22 mouse cellular contexts compared by ENCODE assay signal in genomic region chr7:16110158-16110557, GRCm38 (mm10). TPM values are rescaled to one million over a fixed set of nuclear protein-coding genes. Genes with fewer than 3 reads are reported as not detected.
DNase-seq lines count a peak whose midpoint lies in the region; ATAC-seq and TF ChIP-seq lines count a peak whose summit lies in the region.
"Had no signal": no experiment of that assay in that cellular context is flagged by ENCODE, and none has a peak within 500 bp of the region (broad histone marks: within the 10 kb centered on the region; RNA-seq: fewer than 3 reads in every experiment).

No protein-coding gene starts in this region.

- no peaks in the 10 kb centered on the region for H3K27me3 ChIP-seq in G1E (ENCODE audit: insufficient read depth, low read length)
- H3K27me3 ChIP-seq: embryonic facial prominence, embryonic 15.5 days; intestine, embryonic 15.5 days had no signal

- peaks cover 100% of the 10 kb centered on the region for H3K36me3 ChIP-seq in G1E (replicated peaks)

- no peak for ATAC-seq in G1E (ENCODE audit: extremely low read depth, insufficient number of reproducible peaks, low FRiP score, poor library complexity, severe bottlenecking)
- ATAC-seq: forebrain, embryonic 14.5 days; intestine, embryonic 15.5 days had no signal

- H3K4me3 ChIP-seq in G1E (ENCODE audit: low read depth, low read length) = peak overlapping the region; percentile 22; the same call in 1 of the 2 replicates
- H3K4me3 ChIP-seq: embryonic facial prominence, embryonic 15.5 days; erythroblast, embryonic 14.5 days; forebrain, embryonic 10.5 days; heart, embryonic 10.5 days; intestine, embryonic 15.5 days had no signal

- H3K9me3 ChIP-seq in G1E (replicated peaks) = no peaks in the 10 kb centered on the region
- H3K9me3 ChIP-seq: embryonic facial prominence, embryonic 15.5 days; forebrain, embryonic 10.5 days; heart, embryonic 10.5 days; intestine, embryonic 15.5 days had no signal

- H3K4me1 ChIP-seq in G1E (ENCODE audit: insufficient read depth, low read depth, low read length) = peaks cover 50% of the 10 kb centered on the region
- H3K4me1 ChIP-seq: embryonic facial prominence, embryonic 15.5 days; forebrain, embryonic 10.5 days; heart, embryonic 10.5 days; intestine, embryonic 15.5 days had no signal

- DNase-seq in cerebellum, postnatal 14 days = peak; percentile 28 to 33
- no peak for DNase-seq in cerebellum, adult 11 months
- DNase-seq in layer of hippocampus, adult 11-12 months (ENCODE audit: low spot score) = peak; percentile 43
- no peak for DNase-seq in layer of hippocampus, adult 9-10 months (ENCODE audit: low spot score)
- DNase-seq in G1E (ENCODE audit: low spot score) = no peak
- DNase-seq in brain, adult 2 months (ENCODE audit: low read depth, low spot score) = peak; percentile 76
- no peak for DNase-seq in testis, postnatal 10 days (ENCODE audit: low spot score)
- DNase-seq: adrenal gland, postnatal 10 days; embryo, embryonic 11 days; heart, adult 18-20 months; heart, postnatal 10 days; heart, postnatal 4 days; kidney, adult 18-20 months had no signal

- no peak for TF ChIP-seq CTCF in G1E (IDR thresholded peaks at IDR 0.05; ENCODE audit: low read depth, low read length)

RNA-seq across cellular contexts. Expression of gene Kptn, which starts 9.5 kb away (rescaled TPM):
- total RNA-seq in G1E (2014; fragmentation: Nextera tagmentation) (8.8 and 12.6 TPM in 2 replicates), G1E (2017) (15.0 and 18.7 TPM in 2 replicates)
- polyA plus RNA-seq in G1E (2012) = 24.5 and 29.4 TPM in 2 replicates

RNA-seq across cellular contexts. Expression of gene Napa, which starts 11.9 kb away (rescaled TPM):
- total RNA-seq in G1E (2014; fragmentation: Nextera tagmentation) = 116 and 156 TPM in 2 replicates
- total RNA-seq in G1E (2017) = 73.6 and 86.9 TPM in 2 replicates
- polyA plus RNA-seq in G1E (2012) = 137 and 159 TPM in 2 replicates

RNA-seq across cellular contexts. Expression of gene Slc8a2, which starts 19.5 kb away (rescaled TPM):
- total RNA-seq in G1E (2014; fragmentation: Nextera tagmentation) = 0.15 and 0.23 TPM in 2 replicates
- under 0.01 and 0.05 TPM in 2 replicates for total RNA-seq in G1E (2017)
- 0.03 TPM in 1 of 2 replicates, not detected in the other for polyA plus RNA-seq in G1E (2012)
- polyA plus RNA-seq: erythroblast, embryonic 14.5 days had no signal

RNA-seq across cellular contexts. Expression of gene Zfp541, which starts 48.5 kb away (rescaled TPM):
- total RNA-seq in G1E (2014; fragmentation: Nextera tagmentation) (not detected in 2 replicates), G1E (2017) (under 0.01 TPM in 1 of 2 replicates, not detected in the other)
- polyA plus RNA-seq in G1E (2012) = not detected in 2 replicates
- total RNA-seq: gastrocnemius, adult 8-10 months; heart, adult 18-20 months; heart, postnatal 10 days; heart, postnatal 4 days had no signal
- polyA plus RNA-seq: embryonic facial prominence, embryonic 11.5 days; forebrain, embryonic 10.5 days; forebrain, embryonic 14.5 days; heart, embryonic 10.5 days; heart, embryonic 14.5 days had no signal

Comparison
In these comparisons a context has a peak if more than half of its experiments do, and no peak if none do; other contexts are left out.
1. DNase-seq: peak in cerebellum, postnatal 14 days (2 of 2), layer of hippocampus, adult 11-12 months (single experiment) and brain, adult 2 months (single experiment); none in cerebellum, adult 11 months (single experiment), layer of hippocampus, adult 9-10 months (single experiment), G1E (single experiment) and testis, postnatal 10 days (single experiment).